Mouse (Mus musculus): Measurements from ENCODE around the gene Aldoart1. TPM values are rescaled to one million over a fixed set of nuclear protein-coding genes. Genes with fewer than 3 reads are reported as not detected.

Aldoart1 gene
- not detected in 2 replicates for polyA plus RNA-seq (2016; fragmentation: Nextera tagmentation; extraction: Ambion mirVana)

DNA sequence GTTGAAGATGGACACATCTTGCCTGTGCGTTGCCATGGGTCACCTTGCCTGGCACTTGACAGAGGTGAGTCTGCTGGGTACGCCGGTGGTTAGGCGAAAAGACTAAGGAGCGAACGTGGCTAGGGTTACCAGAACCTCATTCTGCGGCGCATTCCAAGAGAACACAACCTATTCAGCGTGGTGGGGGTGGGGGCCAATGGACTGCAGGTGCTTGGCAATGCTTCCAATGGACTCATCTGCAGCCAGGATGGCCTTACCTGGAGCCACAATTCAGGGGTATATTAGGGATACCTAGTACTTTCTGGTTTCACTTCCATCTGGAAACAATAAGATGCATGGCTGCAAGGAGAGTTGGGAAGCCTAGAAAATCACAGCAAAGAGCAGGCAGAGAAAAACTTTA, at the start of gene Aldoart1:
Aldoart1 (minus strand) TSS at position 101 of the 400 bp plus-strand sequence.
- Histone ChIP-seq H3K4me2 (replicated peaks) (no peak within 1 kb of the TSS), H3K36me3 (no peaks in the 10 kb centered on the region), H3K27ac (no peak within 1 kb of the TSS), H3K9ac (no peak within 1 kb of the TSS), H3K9me3 (no peaks in the 10 kb centered on the region), H3K4me1 (no peaks in the 10 kb centered on the region), H3K4me3 (no peak within 1 kb of the TSS), H3K27me3 (no peaks in the 10 kb centered on the region)
- ATAC-seq (ENCODE audit: insufficient number of reproducible peaks, insufficient read depth, low FRiP score, low TSS enrichment): no peak
- WGBS: 93% methylated on average over 9 of the region's 9 CpGs

GRCm38 (mm10) chr4:72901566-72901965, 49.1 kb upstream of the Aldoart1 start:
- Histone ChIP-seq H3K27me3 (no peaks in the 10 kb centered on the region), H3K4me2 (replicated peaks) (no peak overlapping the region), H3K4me3 (no peak overlapping the region), H3K9me3 (no peaks in the 10 kb centered on the region), H3K36me3 (no peaks in the 10 kb centered on the region), H3K27ac (no peak overlapping the region), H3K4me1 (no peaks in the 10 kb centered on the region), H3K9ac (no peak overlapping the region)
- ATAC-seq (ENCODE audit: insufficient number of reproducible peaks, insufficient read depth, low FRiP score, low TSS enrichment): no peak
- WGBS: 68% methylated on average over 1 of the region's 1 CpGs

DNA sequence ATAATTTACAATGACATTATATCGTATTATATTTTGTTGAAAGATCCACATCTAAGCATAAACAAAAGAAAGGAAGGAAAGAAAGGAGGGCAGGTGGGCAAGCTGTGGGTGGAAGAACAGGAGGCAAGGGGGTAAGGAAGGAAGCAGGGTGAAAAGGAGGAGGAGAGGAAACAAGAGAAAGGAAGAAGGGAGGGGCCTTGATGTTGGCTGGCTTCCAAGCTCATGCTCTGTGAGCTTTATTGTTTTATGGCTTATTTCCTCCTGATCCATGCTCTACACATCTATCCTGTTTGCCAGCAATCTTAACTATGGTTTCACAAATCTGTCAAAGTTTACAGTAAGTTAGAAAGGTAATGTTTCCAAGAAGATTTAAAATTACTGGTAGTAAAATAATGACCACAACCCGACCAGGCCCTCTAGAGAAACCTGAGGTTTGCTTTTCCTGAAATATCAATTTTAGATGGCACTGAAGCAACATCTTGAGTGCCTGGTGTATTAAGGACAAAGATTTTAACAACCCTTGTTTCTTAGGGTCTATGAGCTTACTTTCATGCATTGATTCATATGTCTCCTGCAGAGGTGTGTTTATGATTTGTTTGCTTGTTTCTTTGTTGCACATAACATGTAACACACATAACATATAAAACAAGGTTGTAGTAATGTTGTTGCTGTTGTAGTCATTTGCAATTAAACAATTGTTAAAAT, 13.1 kb upstream of the Aldoart1 start:
- Histone ChIP-seq H3K4me1 (no peaks in the 10 kb centered on the region), H3K4me2 (replicated peaks) (no peak overlapping the region), H3K9ac (no peak overlapping the region), H3K36me3 (no peaks in the 10 kb centered on the region), H3K27ac (no peak overlapping the region), H3K4me3 (no peak overlapping the region), H3K27me3 (no peaks in the 10 kb centered on the region), H3K9me3 (no peaks in the 10 kb centered on the region)
- WGBS: 74% methylated on average over 2 of the region's 2 CpGs
- ATAC-seq (ENCODE audit: insufficient number of reproducible peaks, insufficient read depth, low FRiP score, low TSS enrichment): no peak

- Histone ChIP-seq H3K27ac (no peak overlapping the region), H3K4me3 (no peak overlapping the region), H3K4me1 (no peaks in the 10 kb centered on the region), H3K4me2 (replicated peaks) (no peak overlapping the region), H3K9ac (no peak overlapping the region), H3K36me3 (no peaks in the 10 kb centered on the region), H3K27me3 (no peaks in the 10 kb centered on the region), H3K9me3 (no peaks in the 10 kb centered on the region)
- ATAC-seq (ENCODE audit: insufficient number of reproducible peaks, insufficient read depth, low FRiP score, low TSS enrichment): no peak
Measured at GRCm38 (mm10) chr4:72844276-72844675, 8.2 kb downstream of the Aldoart1 start.

- Histone ChIP-seq H3K4me1 (no peaks in the 10 kb centered on the region), H3K4me2 (replicated peaks) (no peak overlapping the region), H3K9me3 (no peaks in the 10 kb centered on the region), H3K9ac (no peak overlapping the region), H3K27me3 (no peaks in the 10 kb centered on the region), H3K27ac (no peak overlapping the region), H3K36me3 (no peaks in the 10 kb centered on the region), H3K4me3 (no peak overlapping the region)
- ATAC-seq (ENCODE audit: insufficient number of reproducible peaks, insufficient read depth, low FRiP score, low TSS enrichment): no peak
Measured at GRCm38 (mm10) chr4:72843025-72843424, 9.4 kb downstream of the Aldoart1 start.

- H3K36me3 ChIP-seq: no peaks in the 10 kb centered on the region
- no peaks in the 10 kb centered on the region for H3K4me1 ChIP-seq
- 61% methylated on average over 2 of the region's 2 CpGs for WGBS
- H3K27me3 ChIP-seq: no peaks in the 10 kb centered on the region
- H3K27ac ChIP-seq: no peak overlapping the region
- H3K4me3 ChIP-seq: no peak overlapping the region
- no peak overlapping the region for H3K9ac ChIP-seq
- no peak for ATAC-seq (ENCODE audit: insufficient number of reproducible peaks, insufficient read depth, low FRiP score, low TSS enrichment)
- H3K9me3 ChIP-seq: no peaks in the 10 kb centered on the region
- no peak overlapping the region for H3K4me2 ChIP-seq (replicated peaks)
Measured at GRCm38 (mm10) chr4:72836430-72836829, 16.0 kb downstream of the Aldoart1 start.

DNA sequence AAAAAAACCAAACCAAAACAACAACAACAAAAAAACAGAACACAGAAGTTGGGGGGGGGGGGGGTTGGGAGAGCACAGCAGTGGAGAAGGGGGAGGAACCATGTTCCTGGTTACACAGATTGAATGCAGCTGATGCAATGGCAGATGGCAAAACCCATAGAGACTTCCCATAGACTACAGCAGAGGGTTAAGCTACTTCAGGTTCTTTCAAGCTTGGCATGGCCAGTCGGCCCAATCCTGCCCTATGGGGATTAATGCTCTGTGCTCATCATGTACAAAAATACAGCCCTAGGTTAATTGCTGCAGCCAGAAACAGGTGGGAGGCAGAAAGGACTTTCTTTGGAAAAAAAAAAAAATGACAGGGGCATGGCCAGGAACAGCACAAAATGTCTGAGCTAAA, 17.0 kb downstream of the Aldoart1 start:
- Histone ChIP-seq H3K4me2 (replicated peaks) (no peak overlapping the region), H3K9me3 (no peaks in the 10 kb centered on the region), H3K4me3 (no peak overlapping the region), H3K36me3 (no peaks in the 10 kb centered on the region), H3K27me3 (no peaks in the 10 kb centered on the region), H3K27ac (no peak overlapping the region), H3K4me1 (no peaks in the 10 kb centered on the region), H3K9ac (no peak overlapping the region)
- no peak for ATAC-seq (ENCODE audit: insufficient number of reproducible peaks, insufficient read depth, low FRiP score, low TSS enrichment)
- WGBS: 58% methylated on average over 1 of the region's 1 CpGs

GRCm38 (mm10) chr4:72800816-72801215, 51.6 kb downstream of the Aldoart1 start:
- Histone ChIP-seq H3K9me3 (no peaks in the 10 kb centered on the region), H3K27me3 (no peaks in the 10 kb centered on the region), H3K4me3 (no peak overlapping the region), H3K36me3 (no peaks in the 10 kb centered on the region), H3K9ac (no peak overlapping the region), H3K4me2 (replicated peaks) (no peak overlapping the region), H3K4me1 (no peaks in the 10 kb centered on the region), H3K27ac (no peak overlapping the region)
- WGBS: 78% methylated on average over 1 of the region's 1 CpGs
- ATAC-seq (ENCODE audit: insufficient number of reproducible peaks, insufficient read depth, low FRiP score, low TSS enrichment): no peak
